Mouse (Mus musculus) embryo, embryonic 11 days (tissue): ENCODE measurements at regions not wholly inside any gene's neighbourhood (a gene's known extent, or its start where the extent isn't known, plus 50 kb on each side); places are given as distances from the start of the nearest gene placed in this dataset.

Experiments
- DNase-seq: peaks from one replicate; pipeline ENCODE4 v3.0.0-alpha.2; 2015

DNA sequence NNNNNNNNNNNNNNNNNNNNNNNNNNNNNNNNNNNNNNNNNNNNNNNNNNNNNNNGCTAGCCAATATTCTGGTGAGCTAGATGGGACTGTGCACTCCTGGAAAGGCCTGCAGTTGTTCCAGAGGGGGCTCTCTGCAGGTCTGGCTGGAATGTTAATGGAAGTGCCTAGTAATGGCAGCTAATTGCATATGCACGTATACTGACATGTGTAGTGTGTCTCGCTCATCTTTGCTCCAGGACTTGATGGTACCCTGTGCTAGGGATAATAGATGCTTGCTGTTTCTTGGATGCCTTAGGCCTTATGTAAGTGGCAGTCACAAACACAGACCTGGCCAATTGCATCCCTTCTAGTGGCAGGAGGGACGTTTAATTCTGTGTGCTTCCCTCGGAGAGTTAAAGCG lies 560.0 kb upstream of the 3110018I06Rik start:
- DNase-seq, result no peak

DNA sequence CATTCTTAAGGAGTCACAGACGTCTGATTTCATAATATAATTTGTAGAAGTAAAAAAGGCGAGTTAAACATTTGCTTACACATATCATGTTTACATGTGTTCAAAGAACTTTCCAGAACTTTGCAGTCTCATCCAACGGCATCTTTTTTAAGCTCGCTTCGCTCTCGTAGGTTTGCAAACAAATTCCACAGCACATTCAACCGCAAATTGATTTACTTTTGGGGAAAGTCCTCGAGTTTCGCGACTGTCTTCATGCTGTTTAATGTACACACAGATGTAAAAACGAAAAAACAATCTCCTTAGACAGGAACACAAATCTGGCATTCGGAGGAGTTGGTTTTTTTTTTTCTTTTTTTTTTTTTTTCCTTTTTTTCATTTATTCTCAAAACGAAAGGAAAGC lies 559.3 kb upstream of the 3110018I06Rik start:
- no peak for DNase-seq

DNA sequence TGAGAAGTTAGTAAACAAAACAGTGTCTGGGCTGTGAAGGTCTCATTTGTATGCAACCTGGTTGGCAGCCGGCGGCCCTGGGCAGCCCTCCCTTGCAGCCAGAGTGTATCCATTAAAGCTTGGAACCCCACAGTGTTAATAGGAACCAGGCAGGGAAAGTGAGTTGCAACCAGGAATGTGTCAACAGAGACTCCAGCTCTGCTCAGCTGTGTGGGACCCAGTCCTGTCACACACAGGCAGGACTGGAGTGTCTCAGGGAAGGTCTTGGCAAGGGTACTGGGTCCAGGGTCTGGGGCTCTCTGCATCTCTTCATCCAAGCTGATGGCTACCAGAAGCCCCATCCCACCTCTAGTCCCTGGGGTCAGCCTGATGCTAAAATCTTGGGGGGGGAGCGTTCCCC lies 556.8 kb upstream of the 3110018I06Rik start:
- peak; percentile 30 for DNase-seq

DNA sequence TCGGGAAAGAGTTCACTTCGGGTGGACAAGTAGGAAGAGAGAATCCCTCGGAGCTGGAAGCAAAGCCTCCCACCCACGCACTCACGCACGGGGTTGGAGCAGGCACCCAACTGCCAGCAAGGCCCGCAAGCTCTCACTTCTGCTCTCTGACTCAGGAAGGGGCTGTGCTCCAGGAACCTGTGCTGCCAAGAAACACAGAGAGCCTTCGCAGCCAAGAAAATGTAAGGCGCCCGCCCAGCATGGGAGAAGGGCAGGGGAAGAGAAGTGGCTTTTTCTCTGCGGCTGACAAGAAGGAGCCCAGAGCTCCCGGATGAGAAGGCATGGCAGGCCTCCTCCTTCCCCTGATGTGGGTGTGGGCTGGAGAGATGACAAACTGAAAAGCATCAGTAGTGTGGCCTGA lies 549.1 kb upstream of the 3110018I06Rik start:
- no peak for DNase-seq

DNA sequence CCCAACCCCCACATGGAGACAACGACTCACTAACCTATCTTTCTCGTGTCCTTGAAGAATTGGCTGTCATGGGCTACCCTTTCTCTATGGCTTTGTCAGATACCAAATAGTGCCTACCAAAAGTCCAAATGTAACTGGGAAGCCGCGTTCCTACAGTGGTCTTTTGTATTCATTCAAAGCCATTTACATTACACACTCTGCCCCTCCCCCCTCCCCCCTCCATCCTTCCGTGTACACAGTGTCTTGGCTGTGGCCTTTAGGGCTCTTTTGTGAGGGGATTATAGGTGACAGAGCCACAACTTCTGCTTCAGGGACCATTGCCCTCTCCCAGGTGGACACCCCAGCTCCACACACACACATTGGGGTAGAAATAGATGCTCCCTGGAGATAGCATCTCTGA lies 544.6 kb upstream of the 3110018I06Rik start:
- DNase-seq, result peak; percentile 22

DNA sequence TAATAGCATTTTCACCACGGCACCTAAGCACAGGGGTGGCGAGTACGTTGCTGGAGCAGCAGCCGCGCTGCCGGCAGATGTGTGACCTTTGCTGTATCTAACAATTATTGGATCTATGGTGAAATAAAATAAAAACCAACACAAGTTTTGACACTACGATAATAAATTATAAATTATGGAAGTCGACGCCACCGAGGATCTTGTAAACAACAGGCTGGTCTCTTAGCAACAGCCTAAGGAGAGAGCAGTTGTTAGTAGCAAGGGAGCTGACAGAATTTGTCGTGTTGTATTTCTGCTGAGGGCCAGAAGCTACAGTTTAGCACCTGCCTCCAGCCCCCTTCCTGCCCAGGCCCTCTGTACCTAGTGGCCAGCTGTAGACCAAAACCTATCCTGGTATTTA lies 535.8 kb upstream of the 3110018I06Rik start:
- DNase-seq, result no peak

DNA sequence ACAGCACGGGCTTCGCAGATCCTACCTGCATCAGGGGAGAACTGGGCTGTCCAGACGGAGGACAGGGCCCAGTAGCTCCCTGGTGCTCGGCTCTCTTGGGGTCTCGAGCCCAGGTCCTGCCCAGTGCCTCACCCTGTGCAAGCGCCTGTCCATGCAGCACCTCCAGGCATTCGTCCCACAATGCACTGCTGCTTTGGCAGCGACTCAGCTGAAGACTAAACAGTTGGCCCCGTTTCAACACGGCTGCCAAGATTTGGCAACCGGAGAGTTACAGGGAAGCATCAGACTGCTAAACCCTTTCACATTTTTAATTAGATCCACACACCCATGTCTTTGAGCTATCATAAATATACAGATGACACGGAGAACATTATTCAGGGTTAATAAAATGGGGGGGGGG lies 532.7 kb upstream of the 3110018I06Rik start:
- no peak for DNase-seq

DNA sequence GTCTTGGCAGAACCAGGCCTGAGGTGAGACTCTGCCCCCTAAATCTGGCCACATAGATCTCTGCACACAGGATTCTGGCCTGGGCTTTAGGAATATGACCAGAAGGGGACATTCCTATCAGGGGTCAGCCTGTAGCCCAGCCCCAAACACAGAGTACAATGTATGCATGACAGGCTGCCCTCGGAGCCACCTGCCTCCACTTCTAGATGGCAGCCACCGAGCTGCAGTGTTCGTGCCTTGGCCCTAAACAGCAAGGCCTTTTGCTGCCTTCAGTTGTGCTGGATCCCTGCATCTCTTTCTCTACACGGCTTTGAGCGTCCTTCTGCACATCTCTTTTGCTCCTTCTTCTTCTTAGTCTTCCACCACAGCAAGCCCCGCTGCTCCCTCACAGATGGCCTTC lies 532.2 kb upstream of the 3110018I06Rik start:
- DNase-seq, result no peak

DNA sequence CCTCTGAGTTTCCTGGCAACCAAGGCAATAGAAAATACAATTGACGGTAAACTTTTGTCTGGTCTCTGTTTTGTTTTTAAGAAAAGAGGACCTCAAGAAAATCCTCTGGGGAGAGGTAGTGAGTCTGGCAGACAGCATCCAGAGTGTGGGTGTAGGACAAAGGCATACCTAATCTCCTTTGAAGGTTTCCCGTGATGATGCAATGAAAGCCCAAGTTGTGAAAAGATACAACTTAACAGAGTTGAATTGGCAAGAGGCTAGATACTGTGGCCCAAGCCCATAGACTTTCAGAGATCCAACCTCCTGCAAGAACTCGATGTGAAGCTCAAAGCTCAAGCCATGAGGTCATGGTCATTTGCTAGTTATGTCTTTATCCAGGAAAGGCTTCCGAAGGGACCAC lies 526.4 kb upstream of the 3110018I06Rik start:
- DNase-seq, result no peak

DNA sequence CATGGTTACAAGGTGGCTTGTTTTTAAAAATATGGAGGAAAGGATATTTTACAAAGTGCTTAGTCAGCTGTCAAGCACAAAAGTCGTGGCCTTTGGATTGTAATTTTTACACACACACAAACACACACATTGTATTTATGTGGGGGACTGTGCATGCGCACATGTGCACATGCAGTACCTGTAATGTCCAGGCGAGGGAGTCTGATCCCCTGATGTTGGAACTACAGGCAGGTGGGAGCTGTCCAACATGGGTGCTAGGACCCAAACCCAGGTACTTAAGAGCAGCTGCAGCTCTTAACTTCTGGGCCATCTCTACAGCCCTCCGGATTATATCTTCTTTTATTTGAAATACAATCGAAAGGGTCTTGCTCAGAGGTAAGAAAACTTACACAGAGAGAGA lies 524.7 kb upstream of the 3110018I06Rik start:
- DNase-seq, result no peak

DNA sequence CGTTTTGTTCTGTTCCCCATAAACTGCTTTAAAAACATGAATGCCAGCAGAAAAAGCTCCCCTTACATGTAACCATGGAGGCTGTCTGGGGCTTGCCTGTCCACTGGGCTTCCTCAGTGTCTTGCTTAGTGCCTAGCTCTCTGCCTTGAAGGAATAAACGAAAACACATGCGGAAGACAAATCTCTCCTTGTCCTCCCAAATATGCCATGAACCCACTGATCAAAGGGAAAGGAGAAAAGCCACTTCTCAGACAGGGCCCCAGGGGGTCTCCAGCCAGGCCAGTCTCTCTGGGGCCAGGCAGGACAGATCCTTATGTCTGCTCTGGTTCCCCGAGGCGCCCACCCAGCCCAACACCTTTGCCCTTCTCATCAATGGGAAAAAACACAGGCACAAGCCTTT lies 518.6 kb upstream of the 3110018I06Rik start:
- DNase-seq, result peak; percentile 71

DNA sequence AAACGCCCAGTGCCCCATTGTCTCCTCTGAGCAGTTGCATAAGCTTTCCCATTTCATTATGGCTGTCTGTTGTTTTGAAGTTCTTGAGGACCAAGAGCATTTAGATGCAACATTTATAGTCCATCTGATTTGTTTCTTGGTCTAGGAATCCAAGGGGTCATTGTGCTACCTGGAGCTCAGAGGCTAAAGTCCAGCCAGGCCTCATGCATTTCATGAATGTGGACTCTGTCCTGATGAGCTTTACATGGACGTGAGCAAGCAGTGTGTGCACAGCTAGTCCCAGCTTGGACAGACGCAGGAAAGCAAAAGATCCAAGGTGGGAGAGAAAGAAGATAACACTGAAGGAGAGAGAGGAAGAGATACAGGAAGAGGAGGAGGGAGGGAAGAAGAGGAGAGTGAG lies 496.0 kb upstream of the 3110018I06Rik start:
- DNase-seq, result no peak

DNA sequence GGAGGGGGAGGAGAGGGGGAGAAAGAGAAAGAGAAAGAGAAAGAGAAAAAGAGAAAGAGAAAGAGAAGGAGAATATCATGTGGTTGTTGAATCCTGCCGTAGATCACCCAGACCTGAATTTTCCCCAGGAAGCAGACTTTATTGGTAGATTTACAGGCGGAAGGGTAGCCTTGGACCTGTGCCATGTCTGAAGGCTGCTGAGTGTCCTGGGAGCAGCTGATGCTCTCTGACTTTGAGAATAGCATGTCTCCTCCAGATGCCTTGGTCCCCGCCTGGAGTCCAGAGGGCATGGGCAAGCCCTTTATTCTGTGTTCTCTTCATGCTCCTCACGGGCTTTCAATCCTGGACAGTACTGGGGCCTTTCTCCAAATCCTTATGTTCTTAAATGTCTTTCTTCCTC lies 495.4 kb upstream of the 3110018I06Rik start:
- DNase-seq, result no peak

DNA sequence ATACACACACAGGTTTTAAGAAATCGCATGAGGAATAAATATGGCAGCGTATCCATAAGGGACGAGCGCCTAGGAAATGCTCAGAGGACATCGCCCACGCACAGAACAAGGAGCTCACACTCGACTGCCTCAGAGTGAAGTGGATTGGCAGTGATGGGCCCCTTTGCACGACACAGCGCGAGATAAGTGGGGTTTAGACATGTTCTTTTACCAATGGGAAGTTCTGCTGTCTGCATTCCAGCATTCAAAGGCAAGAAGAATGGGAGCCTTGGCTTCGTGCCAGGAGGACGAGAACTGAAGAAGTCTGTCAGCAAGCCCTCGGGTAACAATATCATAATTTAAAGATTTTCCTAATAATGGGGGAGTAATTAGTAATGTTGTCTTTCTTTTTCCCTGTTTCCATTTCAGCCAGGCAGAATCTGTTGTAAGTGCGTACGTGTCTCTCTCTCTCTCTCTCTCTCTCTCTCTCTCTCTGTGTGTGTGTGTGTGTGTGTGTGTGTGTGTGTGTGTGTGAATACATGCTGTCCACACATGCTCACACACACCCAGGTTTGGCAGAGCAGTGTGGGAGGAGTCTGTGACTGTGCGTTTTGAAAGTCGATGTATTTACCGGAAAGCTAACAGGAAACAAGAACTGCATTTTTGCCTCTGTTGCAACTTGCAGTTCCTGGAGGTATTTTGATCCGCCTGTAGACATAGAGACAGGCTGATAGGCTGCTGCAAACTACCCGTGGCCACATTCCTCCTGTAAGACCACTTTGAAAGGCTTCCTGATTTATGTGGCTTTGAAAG lies 477.2 kb upstream of the 3110018I06Rik start:
- peak; percentile 31 for DNase-seq

DNA sequence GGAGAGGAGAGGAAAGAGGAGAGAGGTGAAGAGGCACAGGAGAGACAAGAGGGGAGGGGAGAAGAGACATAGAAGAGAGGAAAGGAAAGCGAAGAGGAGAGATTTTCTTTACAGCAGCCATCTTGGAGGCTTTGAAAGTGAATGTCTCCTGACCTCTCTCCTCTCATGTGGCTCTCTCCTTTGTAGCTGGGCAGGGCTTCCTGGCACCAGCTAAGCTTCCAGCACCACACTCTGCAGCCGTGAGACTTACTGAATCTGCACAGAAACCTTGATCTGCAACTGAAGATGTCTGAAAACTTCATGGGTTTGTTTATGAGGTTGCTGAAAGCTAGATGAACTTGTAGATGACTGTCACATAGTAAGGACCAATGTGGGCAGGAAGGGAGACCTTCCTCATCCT lies 471.6 kb upstream of the 3110018I06Rik start:
- DNase-seq, result no peak

DNA sequence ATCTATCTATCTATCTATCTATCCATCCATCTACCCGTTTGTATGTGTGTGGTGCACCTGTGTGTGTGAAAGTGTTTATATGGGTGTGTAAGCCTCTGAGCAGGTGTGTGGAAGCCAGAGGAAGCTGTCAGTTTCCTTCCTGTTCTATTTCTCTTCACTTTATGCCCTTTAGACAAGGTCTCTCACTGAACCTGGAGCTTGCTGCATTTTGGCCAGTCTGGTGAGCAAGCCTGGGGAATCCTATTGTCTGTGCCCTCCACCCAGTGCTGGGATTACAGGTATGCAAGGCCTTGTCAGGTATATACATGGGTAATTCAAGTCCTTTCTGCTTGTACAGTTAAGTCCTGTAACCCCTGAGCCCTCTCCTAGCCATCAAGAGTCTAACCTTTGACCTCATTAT lies 466.6 kb upstream of the 3110018I06Rik start:
- DNase-seq, result no peak

DNA sequence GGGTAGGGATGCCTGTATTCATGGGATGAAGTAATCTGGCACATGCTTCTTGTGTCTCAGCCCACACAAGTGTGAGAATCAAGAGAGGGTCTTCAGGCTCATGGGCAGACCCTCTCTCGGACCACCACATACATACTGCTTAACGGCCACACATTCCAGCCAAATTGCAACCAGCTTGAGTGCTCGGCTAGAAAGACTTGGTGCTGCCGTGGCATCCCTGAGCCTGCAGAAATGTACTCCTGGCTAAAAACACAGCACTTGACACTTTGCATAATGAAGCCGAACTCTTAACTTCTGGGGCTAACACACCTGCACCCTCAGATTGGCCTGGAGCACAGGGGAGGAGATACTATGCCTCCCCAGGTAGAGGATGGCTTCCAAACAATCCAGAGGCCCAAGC lies 461.6 kb upstream of the 3110018I06Rik start:
- no peak for DNase-seq

DNA sequence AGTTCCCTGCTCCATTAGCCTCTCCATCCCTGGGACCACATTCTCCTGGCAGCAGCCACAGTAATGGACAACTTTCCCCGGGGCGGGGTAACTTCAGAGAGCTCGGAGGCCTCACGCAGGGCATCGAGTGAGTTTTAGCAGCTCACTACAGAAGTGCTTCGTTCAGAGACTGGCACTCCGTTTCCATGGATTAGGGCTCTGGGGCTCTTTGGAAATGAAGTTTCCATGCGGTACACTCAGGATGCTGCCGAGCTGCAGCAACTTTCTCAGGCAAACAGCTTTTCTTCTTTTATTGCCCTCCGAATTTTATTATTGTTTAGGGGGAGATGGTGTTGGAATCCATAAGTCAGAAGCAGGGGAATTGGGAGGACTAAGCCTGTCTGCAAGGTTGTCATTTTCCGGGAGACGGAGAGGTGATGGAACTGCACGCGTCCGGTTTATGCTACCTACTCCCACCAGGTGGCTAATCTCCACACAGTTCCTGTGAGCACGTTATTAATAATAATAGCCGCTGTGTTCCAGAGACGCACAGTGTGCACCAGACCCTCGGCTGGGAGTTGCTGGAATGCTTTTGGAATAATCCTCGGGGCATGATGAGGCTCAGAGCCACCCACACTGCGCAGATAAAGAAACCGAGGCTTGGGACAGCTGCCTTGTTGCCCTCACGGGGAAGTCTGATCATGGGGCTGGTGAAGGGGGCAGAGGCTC lies 460.4 kb upstream of the 3110018I06Rik start:
- DNase-seq, result peak; percentile 39

DNA sequence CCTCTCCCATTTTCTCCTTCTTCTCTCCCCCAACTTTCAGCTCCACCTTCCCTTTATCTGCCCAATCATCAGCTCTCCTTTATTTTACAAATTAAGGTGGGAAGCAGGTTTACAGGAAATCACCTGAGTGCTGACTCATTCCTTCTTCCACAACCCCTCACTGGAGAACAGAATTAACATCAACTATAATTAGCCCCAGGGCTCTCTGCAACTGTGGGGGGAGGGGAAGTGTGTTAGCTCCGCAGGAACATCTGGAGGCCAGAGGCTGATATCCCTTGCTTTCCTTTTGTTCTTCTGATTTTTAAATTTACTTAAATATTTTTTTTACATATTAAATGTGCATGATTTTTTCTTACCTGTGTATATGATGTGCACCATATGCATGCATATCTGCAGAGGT lies 459.4 kb upstream of the 3110018I06Rik start:
- DNase-seq, result peak; percentile 39

DNA sequence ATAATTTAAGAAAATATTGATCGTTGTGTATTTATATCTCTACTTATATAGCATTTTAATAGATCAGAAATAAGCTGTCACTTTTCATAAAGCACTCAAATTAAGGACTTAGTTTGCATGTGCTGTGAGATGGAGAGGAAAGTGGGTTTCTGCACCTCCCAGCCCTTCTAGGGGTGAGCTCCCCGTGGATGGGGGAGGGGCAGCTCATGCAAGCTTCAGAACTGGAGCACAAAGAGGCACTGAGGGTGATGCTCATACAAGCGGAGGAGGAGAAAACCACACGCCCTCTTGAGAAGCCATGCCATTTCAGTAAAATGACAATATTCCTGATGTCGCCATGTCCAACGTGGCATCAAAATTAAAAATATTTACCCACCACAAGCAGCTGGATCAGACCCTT lies 452.1 kb upstream of the 3110018I06Rik start:
- peak; percentile 11 for DNase-seq

DNA sequence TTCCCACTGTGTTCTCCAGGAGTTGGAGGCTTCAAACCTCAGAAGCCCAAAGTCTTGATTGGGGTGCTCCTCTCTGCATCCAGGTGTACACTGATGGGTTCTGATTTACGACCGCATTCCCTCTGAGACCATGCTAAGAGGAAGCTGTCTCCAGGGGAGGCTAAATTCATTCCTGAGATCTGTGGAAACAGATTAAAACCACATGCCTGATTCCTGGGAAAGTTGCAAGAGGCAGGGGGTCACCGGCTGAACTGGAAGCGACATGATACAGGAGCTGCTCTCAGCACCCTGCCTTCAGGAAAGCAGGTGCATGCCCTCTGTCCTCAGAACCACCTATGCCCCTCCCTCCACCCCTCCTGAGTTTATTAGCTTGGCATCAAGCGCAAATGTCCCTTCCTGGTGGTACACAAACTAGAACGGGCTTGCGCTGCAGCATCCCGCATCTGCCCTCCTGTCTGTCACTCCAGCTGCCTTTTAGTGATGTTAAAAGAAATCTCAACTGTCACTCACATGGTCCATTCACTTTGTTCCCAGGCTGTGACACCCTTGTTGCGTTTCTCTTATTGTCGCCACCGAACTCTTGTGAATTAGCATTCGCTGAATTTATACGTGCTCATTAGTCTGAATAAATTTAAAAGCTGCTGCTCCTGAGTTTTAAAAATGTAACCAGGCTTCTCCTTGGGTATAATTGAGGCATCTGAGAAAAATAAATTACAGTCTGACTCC lies 446.3 kb upstream of the 3110018I06Rik start:
- peak; percentile 62 for DNase-seq

DNA sequence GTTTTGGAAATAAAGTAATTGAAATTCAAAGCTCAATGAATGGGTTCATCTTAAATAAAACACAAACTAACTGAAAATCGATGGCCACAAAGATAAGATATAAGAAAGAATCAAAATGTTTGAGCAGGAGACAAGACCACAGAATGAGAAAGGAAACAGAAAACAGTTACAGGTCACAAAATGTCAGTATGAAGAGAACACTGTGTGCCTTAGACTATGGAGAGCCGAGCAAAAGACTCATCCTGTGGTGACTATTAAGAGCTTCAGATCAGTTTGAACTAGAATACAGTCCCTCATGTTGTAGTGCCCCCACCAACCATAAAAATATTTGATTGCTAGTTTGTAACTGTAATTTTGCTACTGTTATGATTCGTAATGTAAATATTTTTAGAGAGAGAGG lies 441.9 kb upstream of the 3110018I06Rik start:
- DNase-seq, result no peak

DNA sequence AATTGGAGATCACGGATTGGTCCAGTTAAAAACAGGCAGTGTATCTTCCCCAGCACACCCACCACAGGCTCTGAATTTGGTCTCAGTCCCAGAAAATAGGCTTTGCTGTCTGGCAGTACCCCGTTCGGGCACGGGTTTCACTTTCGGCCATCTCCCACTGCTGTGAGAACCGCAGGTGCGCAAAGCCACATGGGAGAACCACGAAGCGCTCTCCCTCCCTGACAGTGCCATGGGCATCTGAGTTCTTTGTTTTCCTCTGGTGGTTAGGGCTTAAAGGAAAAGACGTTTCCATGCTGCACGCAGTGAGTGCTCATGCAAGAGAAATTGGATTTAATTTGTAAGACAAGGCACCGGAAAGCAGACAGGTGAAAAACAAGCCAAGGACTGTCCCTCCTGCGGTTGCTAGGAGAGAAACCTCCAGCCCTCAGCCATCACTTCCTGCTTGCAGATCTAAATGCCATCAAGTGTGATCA lies 441.3 kb upstream of the 3110018I06Rik start:
- no peak for DNase-seq
